Mouse (Mus musculus): ENCODE measurements at regions not wholly inside any gene's neighbourhood (a gene's known extent, or its start where the extent isn't known, plus 50 kb on each side); places are given as distances from the start of the nearest gene placed in this dataset.

- DNase-seq (ENCODE audit: low spot score) = no peak
- TF ChIP-seq CTCF (IDR thresholded peaks at IDR 0.05; ENCODE audit: low read depth, low read length) = no peak
- TF ChIP-seq TAL1 (conservative IDR thresholded peaks at IDR 0.05; ENCODE audit: low read depth, low read length) = no peak
- TF ChIP-seq GATA2 (IDR thresholded peaks at IDR 0.05; ENCODE audit: borderline replicate concordance, low read depth, low read length) = no peak
- no peak for TF ChIP-seq POLR2AphosphoS5 (IDR thresholded peaks at IDR 0.05; ENCODE audit: insufficient replicate concordance, low read depth, low read length)
- TF ChIP-seq GATA1 (IDR thresholded peaks at IDR 0.05; ENCODE audit: borderline replicate concordance, low read length) = no peak
- Histone ChIP-seq H3K9me3 (replicated peaks) (peaks cover 82% of the 10 kb centered on the region), H3K36me3 (replicated peaks) (no peaks in the 10 kb centered on the region), H3K4me1 (ENCODE audit: insufficient read depth, low read depth, low read length) (no peaks in the 10 kb centered on the region), H3K27me3 (ENCODE audit: insufficient read depth, low read length) (no peaks in the 10 kb centered on the region), H3K4me3 (ENCODE audit: low read depth, low read length) (no peak overlapping the region)
- no peak for ATAC-seq (ENCODE audit: extremely low read depth, insufficient number of reproducible peaks, low FRiP score, poor library complexity, severe bottlenecking)
Measured at GRCm38 (mm10) chr11:112978884-112979283, 196.9 kb downstream of the Sox9 start.

- no peaks in the 10 kb centered on the region for H3K4me1 ChIP-seq (ENCODE audit: insufficient read depth, low read depth, low read length)
- H3K36me3 ChIP-seq (replicated peaks) = no peaks in the 10 kb centered on the region
- H3K4me3 ChIP-seq (ENCODE audit: low read depth, low read length) = no peak overlapping the region
- peaks cover 82% of the 10 kb centered on the region for H3K9me3 ChIP-seq (replicated peaks)
- no peak for TF ChIP-seq POLR2AphosphoS5 (IDR thresholded peaks at IDR 0.05; ENCODE audit: insufficient replicate concordance, low read depth, low read length)
- no peak for TF ChIP-seq CTCF (IDR thresholded peaks at IDR 0.05; ENCODE audit: low read depth, low read length)
- no peak for TF ChIP-seq GATA1 (IDR thresholded peaks at IDR 0.05; ENCODE audit: borderline replicate concordance, low read length)
- TF ChIP-seq GATA2 (IDR thresholded peaks at IDR 0.05; ENCODE audit: borderline replicate concordance, low read depth, low read length) = no peak
- TF ChIP-seq TAL1 (conservative IDR thresholded peaks at IDR 0.05; ENCODE audit: low read depth, low read length) = no peak
- H3K27me3 ChIP-seq (ENCODE audit: insufficient read depth, low read length) = no peaks in the 10 kb centered on the region
- no peak for DNase-seq (ENCODE audit: low spot score)
- no peak for ATAC-seq (ENCODE audit: extremely low read depth, insufficient number of reproducible peaks, low FRiP score, poor library complexity, severe bottlenecking)
Measured at GRCm38 (mm10) chr11:112979413-112979812, 197.4 kb downstream of the Sox9 start.

- TF ChIP-seq GATA2 (IDR thresholded peaks at IDR 0.05; ENCODE audit: borderline replicate concordance, low read depth, low read length) = no peak
- no peak for TF ChIP-seq CTCF (IDR thresholded peaks at IDR 0.05; ENCODE audit: low read depth, low read length)
Measured at GRCm38 (mm10) chr11:112982165-112982801, 200.3 kb downstream of the Sox9 start.

GRCm38 (mm10) chr11:112982802-112983591 is 201.0 kb downstream of the Sox9 start:
- H3K27me3 ChIP-seq (ENCODE audit: insufficient read depth, low read length) = no peaks in the 10 kb centered on the region
- TF ChIP-seq CTCF (IDR thresholded peaks at IDR 0.05; ENCODE audit: low read depth, low read length) (no peak), POLR2AphosphoS5 (IDR thresholded peaks at IDR 0.05; ENCODE audit: insufficient replicate concordance, low read depth, low read length) (no peak), GATA2 (IDR thresholded peaks at IDR 0.05; ENCODE audit: borderline replicate concordance, low read depth, low read length) (no peak), TAL1 (conservative IDR thresholded peaks at IDR 0.05; ENCODE audit: low read depth, low read length) (no peak), GATA1 (IDR thresholded peaks at IDR 0.05; ENCODE audit: borderline replicate concordance, low read length) (no peak)
- no peak for DNase-seq (ENCODE audit: low spot score)
- ATAC-seq (ENCODE audit: extremely low read depth, insufficient number of reproducible peaks, low FRiP score, poor library complexity, severe bottlenecking) = no peak
- H3K4me3 ChIP-seq (ENCODE audit: low read depth, low read length) = no peak overlapping the region
- peaks cover 93% of the 10 kb centered on the region for H3K9me3 ChIP-seq (replicated peaks)
- H3K36me3 ChIP-seq (replicated peaks) = no peaks in the 10 kb centered on the region
- no peaks in the 10 kb centered on the region for H3K4me1 ChIP-seq (ENCODE audit: insufficient read depth, low read depth, low read length)

More at GRCm38 (mm10) chr11:112982165-112982801, 200.3 kb downstream of the Sox9 start:
- Histone ChIP-seq H3K36me3 (replicated peaks) (no peaks in the 10 kb centered on the region), H3K9me3 (replicated peaks) (peaks cover 92% of the 10 kb centered on the region), H3K4me3 (ENCODE audit: low read depth, low read length) (no peak overlapping the region), H3K27me3 (ENCODE audit: insufficient read depth, low read length) (no peaks in the 10 kb centered on the region), H3K4me1 (ENCODE audit: insufficient read depth, low read depth, low read length) (no peaks in the 10 kb centered on the region)
- DNase-seq (ENCODE audit: low spot score) (no peak), ATAC-seq (ENCODE audit: extremely low read depth, insufficient number of reproducible peaks, low FRiP score, poor library complexity, severe bottlenecking) (no peak)

- TF ChIP-seq GATA1 (IDR thresholded peaks at IDR 0.05; ENCODE audit: borderline replicate concordance, low read length) (no peak), TAL1 (conservative IDR thresholded peaks at IDR 0.05; ENCODE audit: low read depth, low read length) (no peak), CTCF (IDR thresholded peaks at IDR 0.05; ENCODE audit: low read depth, low read length) (no peak), GATA2 (IDR thresholded peaks at IDR 0.05; ENCODE audit: borderline replicate concordance, low read depth, low read length) (no peak)
- H3K9me3 ChIP-seq (replicated peaks) = peaks cover 94% of the 10 kb centered on the region
- ATAC-seq (ENCODE audit: extremely low read depth, insufficient number of reproducible peaks, low FRiP score, poor library complexity, severe bottlenecking) = no peak
- H3K4me3 ChIP-seq (ENCODE audit: low read depth, low read length) = no peak overlapping the region
- H3K27me3 ChIP-seq (ENCODE audit: insufficient read depth, low read length) = no peaks in the 10 kb centered on the region
- DNase-seq (ENCODE audit: low spot score) = no peak
- H3K4me1 ChIP-seq (ENCODE audit: insufficient read depth, low read depth, low read length) = no peaks in the 10 kb centered on the region
- H3K36me3 ChIP-seq (replicated peaks) = no peaks in the 10 kb centered on the region
Measured at GRCm38 (mm10) chr11:112986029-112986573, 204.1 kb downstream of the Sox9 start.

GRCm38 (mm10) chr11:112987782-112988181 is 205.8 kb downstream of the Sox9 start:
- no peak for TF ChIP-seq GATA2 (IDR thresholded peaks at IDR 0.05; ENCODE audit: borderline replicate concordance, low read depth, low read length)
- TF ChIP-seq CTCF (IDR thresholded peaks at IDR 0.05; ENCODE audit: low read depth, low read length) = no peak
- no peak for TF ChIP-seq GATA1 (IDR thresholded peaks at IDR 0.05; ENCODE audit: borderline replicate concordance, low read length)
- TF ChIP-seq POLR2AphosphoS5 (IDR thresholded peaks at IDR 0.05; ENCODE audit: insufficient replicate concordance, low read depth, low read length) = no peak
- no peak for TF ChIP-seq TAL1 (conservative IDR thresholded peaks at IDR 0.05; ENCODE audit: low read depth, low read length)
- peaks cover 92% of the 10 kb centered on the region for H3K9me3 ChIP-seq (replicated peaks)
- DNase-seq (ENCODE audit: low spot score) (no peak), ATAC-seq (ENCODE audit: extremely low read depth, insufficient number of reproducible peaks, low FRiP score, poor library complexity, severe bottlenecking) (no peak)
- no peaks in the 10 kb centered on the region for H3K4me1 ChIP-seq (ENCODE audit: insufficient read depth, low read depth, low read length)
- no peak overlapping the region; the same call in 1 of the 2 replicates for H3K4me3 ChIP-seq (ENCODE audit: low read depth, low read length)
- no peaks in the 10 kb centered on the region for H3K27me3 ChIP-seq (ENCODE audit: insufficient read depth, low read length)
- H3K36me3 ChIP-seq (replicated peaks) = no peaks in the 10 kb centered on the region

All from G1E (cell line).